Mouse (Mus musculus) midbrain, embryonic 12.5 days (tissue): Measurements from ENCODE around the gene Bace1. TPM values are rescaled to one million over a fixed set of nuclear protein-coding genes. Genes with fewer than 3 reads are reported as not detected.

Experiments used
- ATAC-seq: fragments of 200-750 bp; cut with Nextera tagmentation; 2 replicates; pipeline ENCODE4 v1.8.0; 2017; ENCODE audit warnings: low read depth, moderate TSS enrichment, moderate library complexity; ENCODE audit not compliant: low FRiP score
- H3K27ac ChIP-seq: fragments of 300-500 bp; sonication (generic); replicated peaks from 2 replicates; pipeline ENCODE4 v1.5.1; 2016; ENCODE audit warnings: mild to moderate bottlenecking
- H3K27me3 ChIP-seq: fragments of 300-500 bp; sonication (generic); 2 replicates; pipeline ENCODE4 v1.6.1; 2016; ENCODE audit warnings: mild to moderate bottlenecking
- H3K36me3 ChIP-seq: fragments of 300-500 bp; sonication (generic); 2 replicates; pipeline ENCODE4 v1.6.1; 2016
- H3K4me1 ChIP-seq: fragments of 300-500 bp; sonication (generic); 2 replicates; pipeline ENCODE4 v1.6.1; 2016
- H3K4me2 ChIP-seq: fragments of 300-500 bp; sonication (generic); replicated peaks from 2 replicates; pipeline ENCODE4 v1.6.1; 2016; ENCODE audit warnings: mild to moderate bottlenecking, moderate library complexity
- H3K4me3 ChIP-seq: fragments of 300-500 bp; sonication (generic); 2 replicates; pipeline ENCODE4 v1.5.1; 2016; ENCODE audit warnings: mild to moderate bottlenecking
- H3K9ac ChIP-seq: fragments of 300-500 bp; sonication (generic); replicated peaks from 2 replicates; pipeline ENCODE4 v1.6.1; 2016; ENCODE audit warnings: mild to moderate bottlenecking, moderate library complexity
- H3K9me3 ChIP-seq: fragments of 300-500 bp; sonication (generic); 2 replicates; pipeline ENCODE4 v1.6.1; 2016; ENCODE audit warnings: mild to moderate bottlenecking
- WGBS: fragments of 180-500 bp; shearing (Covaris S2); methylation state at CpG from one replicate; pipeline ENCODE4 v1.1.7; 2016; 5-methylcytosine and 5-hydroxymethylcytosine counted together
- polyA plus RNA-seq: library from polyadenylated mRNA; unstranded; fragments of >200 nt; fragmentation: Nextera tagmentation; extraction: Ambion mirVana; gene quantifications from 2 replicates; pipeline ENCODE4 v1.2.1, GENCODE M21; 2016

Bace1 gene
- polyA plus RNA-seq, 1 experiment from 2014 or later = 37.7 TPM

- Histone ChIP-seq H3K27me3 (no peaks in the 10 kb centered on the region), H3K4me1 (peaks cover 27% of the 10 kb centered on the region), H3K4me2 (peak overlapping the region; percentile 77), H3K9me3 (no peaks in the 10 kb centered on the region), H3K4me3 (peak overlapping the region; percentile 95), H3K9ac (peak overlapping the region; percentile 95), H3K27ac (peak overlapping the region; percentile 95), H3K36me3 (peaks cover 46% of the 10 kb centered on the region)
- no peak; the same call in 1 of the 2 replicates for ATAC-seq
- WGBS = 1% methylated on average over 19 of the region's 19 CpGs
Measured at GRCm38 (mm10) chr9:45907078-45907428, 68.7 kb downstream of the Bace1 start.

- peaks cover 70% of the 10 kb centered on the region for H3K36me3 ChIP-seq
- WGBS = 90% methylated on average over 3 of the region's 3 CpGs
- no peaks in the 10 kb centered on the region for H3K27me3 ChIP-seq
- H3K27ac ChIP-seq = no peak overlapping the region
- H3K4me2 ChIP-seq = no peak overlapping the region
- no peaks in the 10 kb centered on the region for H3K9me3 ChIP-seq
- no peak overlapping the region for H3K4me3 ChIP-seq
- no peak overlapping the region for H3K9ac ChIP-seq
- no peak for ATAC-seq
- peaks cover 15% of the 10 kb centered on the region for H3K4me1 ChIP-seq
Measured at GRCm38 (mm10) chr9:45910995-45911394, 72.6 kb downstream of the Bace1 start.

GRCm38 (mm10) chr9:45911673-45912072, 73.3 kb downstream of the Bace1 start:
- WGBS = 84% methylated on average over 1 of the region's 1 CpGs
- Histone ChIP-seq H3K27ac (no peak overlapping the region), H3K4me3 (no peak overlapping the region), H3K9ac (no peak overlapping the region), H3K4me1 (peaks cover 15% of the 10 kb centered on the region), H3K4me2 (no peak overlapping the region), H3K36me3 (peaks cover 76% of the 10 kb centered on the region), H3K9me3 (no peaks in the 10 kb centered on the region), H3K27me3 (no peaks in the 10 kb centered on the region)
- ATAC-seq = no peak

Other genes starting within 250 kb of the Bace1 start
- 16.4 and 17.4 TPM in 2 replicates for gene Cep164, start 9.9 kb upstream of the Bace1 start, polyA plus RNA-seq
- gene Pcsk7, start 67.9 kb downstream of the Bace1 start, polyA plus RNA-seq = 23.1 and 27.8 TPM in 2 replicates
- gene Rnf214, start 68.3 kb downstream of the Bace1 start, polyA plus RNA-seq = 98.0 and 98.4 TPM in 2 replicates
- gene Tagln, start 97.5 kb downstream of the Bace1 start, polyA plus RNA-seq = 26.6 and 31.6 TPM in 2 replicates
- gene Sidt2, start 116.7 kb downstream of the Bace1 start, polyA plus RNA-seq = 36.0 and 36.4 TPM in 2 replicates
- 291 and 326 TPM in 2 replicates for gene Pafah1b2, start 174.1 kb downstream of the Bace1 start, polyA plus RNA-seq
- 11.8 and 12.6 TPM in 2 replicates for gene Sik3, start 174.2 kb downstream of the Bace1 start, polyA plus RNA-seq